Mouse (Mus musculus): ENCODE results near the gene Olfr1106. TPM values are rescaled to one million over a fixed set of nuclear protein-coding genes. Genes with fewer than 3 reads are reported as not detected.

Olfr1106 gene
- not detected in 2 replicates for polyA plus RNA-seq (2015; fragmentation: Nextera tagmentation; extraction: Ambion mirVana)

DNA sequence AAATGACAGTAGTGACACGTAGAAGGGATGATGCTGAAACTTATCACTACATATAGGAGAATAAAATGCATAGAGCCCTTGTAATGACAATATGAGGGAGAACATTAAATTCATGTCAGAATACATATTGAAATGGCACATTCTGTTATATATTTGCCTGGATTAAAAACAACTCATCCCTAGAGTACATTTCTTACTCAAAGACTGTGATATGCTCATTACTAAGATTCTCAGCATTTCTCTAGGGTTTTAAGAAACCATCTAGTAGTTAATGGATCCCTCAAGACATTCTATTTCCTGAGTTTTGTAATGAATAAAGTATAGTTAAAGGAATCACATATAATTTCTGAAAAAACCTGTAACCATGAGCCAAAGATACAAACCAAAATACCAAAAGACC is at the start of gene Olfr1106:
Olfr1106 (minus strand) TSS at position 101 of the 400 bp plus-strand sequence.
- Histone ChIP-seq H3K9me3 (ENCODE audit: control insufficient read depth, low read length) (no peaks in the 10 kb centered on the region), H3K4me2 (ENCODE audit: low read depth, low read length) (no peak within 1 kb of the TSS), H3K36me3 (ENCODE audit: control insufficient read depth, insufficient read depth, low read length) (no peaks in the 10 kb centered on the region), H3K9ac (ENCODE audit: low read depth, low read length) (no peak within 1 kb of the TSS), H3K4me1 (ENCODE audit: control insufficient read depth, insufficient read depth, low read length) (no peaks in the 10 kb centered on the region), H3K27me3 (replicated peaks; ENCODE audit: control insufficient read depth, insufficient read depth, low read length) (no peaks in the 10 kb centered on the region), H3K4me3 (ENCODE audit: low read length) (no peak within 1 kb of the TSS), H3K27ac (ENCODE audit: low read length) (no peak within 1 kb of the TSS)
- 68% methylated on average over 1 of the region's 1 CpGs for WGBS
- no peak for ATAC-seq

DNA sequence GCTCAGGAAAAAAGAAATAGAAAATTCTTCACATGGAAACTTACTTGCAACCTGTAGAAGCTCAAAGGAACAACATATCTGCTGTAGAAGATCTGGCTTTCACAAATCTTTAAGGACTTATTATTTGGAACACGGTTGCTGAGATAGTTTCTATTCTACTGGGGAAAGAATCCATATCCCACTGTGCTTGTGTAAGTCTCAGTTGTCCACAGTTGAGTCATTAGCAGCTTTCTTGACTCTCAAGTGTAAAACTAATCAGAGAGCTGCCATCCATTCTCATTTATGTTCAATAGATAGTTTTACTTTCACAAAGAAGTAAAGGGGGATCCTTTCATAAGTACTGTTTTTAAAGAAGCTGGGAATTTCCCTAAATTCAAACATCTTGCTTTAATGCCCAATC is 43.8 kb upstream of the Olfr1106 start, which contains the start of gene Olfr1109:
Olfr1109 (minus strand) TSS at position 101 of the 400 bp plus-strand sequence.
- Histone ChIP-seq H3K36me3 (ENCODE audit: control insufficient read depth, insufficient read depth, low read length) (no peaks in the 10 kb centered on the region), H3K4me3 (ENCODE audit: low read length) (no peak within 1 kb of the TSS), H3K27me3 (replicated peaks; ENCODE audit: control insufficient read depth, insufficient read depth, low read length) (no peaks in the 10 kb centered on the region), H3K9ac (ENCODE audit: low read depth, low read length) (no peak within 1 kb of the TSS), H3K27ac (ENCODE audit: low read length) (no peak within 1 kb of the TSS), H3K4me1 (ENCODE audit: control insufficient read depth, insufficient read depth, low read length) (no peaks in the 10 kb centered on the region), H3K4me2 (ENCODE audit: low read depth, low read length) (no peak within 1 kb of the TSS), H3K9me3 (ENCODE audit: control insufficient read depth, low read length) (no peaks in the 10 kb centered on the region)
- 65% methylated on average over 1 of the region's 1 CpGs for WGBS
- ATAC-seq: no peak

DNA sequence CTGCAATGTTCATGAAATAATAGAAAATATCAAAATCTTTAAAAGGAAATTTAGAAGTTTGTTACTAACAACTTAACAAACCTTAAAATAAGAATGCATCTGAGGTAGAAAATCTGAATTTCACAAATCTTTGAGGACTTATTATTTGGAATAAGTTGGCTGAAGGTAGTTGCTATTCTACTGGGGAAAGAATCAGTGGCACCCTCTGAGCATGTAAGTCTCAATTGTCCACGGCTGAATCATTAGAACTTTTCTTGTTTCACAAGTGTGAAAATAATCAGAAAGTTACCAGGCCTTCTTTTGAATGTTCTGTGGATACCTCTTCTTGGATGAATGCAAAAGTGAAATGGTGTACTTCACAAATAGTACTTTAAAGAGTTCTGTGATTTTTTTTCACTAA is 23.6 kb upstream of the Olfr1106 start, which contains the start of gene Olfr1107:
Olfr1107 (minus strand) TSS at position 101 of the 400 bp plus-strand sequence.
- no peaks in the 10 kb centered on the region for H3K9me3 ChIP-seq (ENCODE audit: control insufficient read depth, low read length)
- no peaks in the 10 kb centered on the region for H3K36me3 ChIP-seq (ENCODE audit: control insufficient read depth, insufficient read depth, low read length)
- H3K27me3 ChIP-seq (replicated peaks; ENCODE audit: control insufficient read depth, insufficient read depth, low read length): no peaks in the 10 kb centered on the region
- no peak within 1 kb of the TSS for H3K27ac ChIP-seq (ENCODE audit: low read length)
- WGBS: 92% methylated on average over 1 of the region's 1 CpGs
- no peak for ATAC-seq
- no peak within 1 kb of the TSS for H3K4me3 ChIP-seq (ENCODE audit: low read length)
- H3K9ac ChIP-seq (ENCODE audit: low read depth, low read length): no peak within 1 kb of the TSS
- H3K4me1 ChIP-seq (ENCODE audit: control insufficient read depth, insufficient read depth, low read length): no peaks in the 10 kb centered on the region
- H3K4me2 ChIP-seq (ENCODE audit: low read depth, low read length): no peak within 1 kb of the TSS

DNA sequence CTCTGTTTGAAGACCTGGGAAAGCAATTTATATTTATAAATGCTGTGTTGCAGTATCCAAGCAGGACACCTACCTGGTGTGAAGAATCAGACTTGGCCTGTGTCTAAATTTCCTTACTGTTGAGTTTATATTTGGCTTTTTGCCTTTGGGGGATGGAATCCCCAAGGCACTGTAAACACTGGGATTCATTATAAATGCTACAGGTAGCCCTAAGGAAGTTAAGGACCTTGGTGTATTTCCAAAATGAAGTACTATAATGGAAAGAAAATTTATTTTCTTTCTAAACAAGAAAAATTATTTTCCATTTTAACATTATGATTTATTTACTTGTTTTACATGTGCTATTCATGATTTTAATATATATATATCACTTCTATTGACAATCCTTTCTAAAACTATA is 15.6 kb downstream of the Olfr1106 start, which contains the start of gene Olfr1105:
Olfr1105 (minus strand) TSS at position 101 of the 400 bp plus-strand sequence.
- Histone ChIP-seq H3K4me3 (ENCODE audit: low read length) (no peak within 1 kb of the TSS), H3K27ac (ENCODE audit: low read length) (no peak within 1 kb of the TSS), H3K9ac (ENCODE audit: low read depth, low read length) (no peak within 1 kb of the TSS), H3K27me3 (replicated peaks; ENCODE audit: control insufficient read depth, insufficient read depth, low read length) (no peaks in the 10 kb centered on the region), H3K36me3 (ENCODE audit: control insufficient read depth, insufficient read depth, low read length) (no peaks in the 10 kb centered on the region), H3K9me3 (ENCODE audit: control insufficient read depth, low read length) (no peaks in the 10 kb centered on the region), H3K4me2 (ENCODE audit: low read depth, low read length) (no peak within 1 kb of the TSS), H3K4me1 (ENCODE audit: control insufficient read depth, insufficient read depth, low read length) (no peaks in the 10 kb centered on the region)
- no peak for ATAC-seq

DNA sequence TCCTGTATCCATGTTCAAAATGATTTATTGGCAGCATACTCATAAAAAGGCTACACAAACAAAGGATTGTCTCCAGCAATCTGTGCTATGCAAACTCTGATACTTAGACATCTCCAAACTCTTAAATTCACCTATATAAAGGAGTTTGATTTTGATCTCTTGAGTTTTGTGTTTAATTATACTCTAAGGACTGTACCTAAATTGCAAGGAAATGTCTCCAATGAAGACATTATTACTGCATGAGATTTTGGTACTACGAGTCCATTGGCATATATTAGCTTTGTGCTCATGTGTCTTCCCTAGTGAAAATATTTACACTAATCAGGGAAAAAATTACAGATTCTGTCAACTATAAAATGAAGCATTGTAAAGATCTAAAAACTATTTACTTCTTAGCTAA is 25.1 kb downstream of the Olfr1106 start, which contains the start of gene Olfr1104:
Olfr1104 (minus strand) TSS at position 101 of the 400 bp plus-strand sequence.
- 51% methylated on average over 1 of the region's 1 CpGs for WGBS
- no peak for ATAC-seq
- H3K36me3 ChIP-seq (ENCODE audit: control insufficient read depth, insufficient read depth, low read length): no peaks in the 10 kb centered on the region

DNA sequence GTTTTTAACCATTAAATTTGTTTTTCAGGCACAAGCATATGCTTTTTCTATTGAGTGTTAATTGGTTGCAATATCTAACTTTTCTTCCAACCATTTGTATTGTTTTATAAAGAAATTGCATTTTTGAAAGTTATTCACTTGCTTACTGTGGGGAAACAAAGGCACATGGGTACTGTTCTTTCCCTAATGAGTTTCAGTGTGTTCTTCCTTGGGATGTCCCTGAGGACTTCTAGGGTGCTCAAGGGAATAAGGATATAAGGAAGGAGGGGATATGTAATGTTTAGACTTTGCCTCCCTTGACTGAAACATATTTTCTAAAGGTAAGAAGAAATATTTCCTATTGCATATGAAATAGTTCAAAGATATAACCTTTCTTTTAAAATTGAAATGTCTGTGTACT is 54.0 kb downstream of the Olfr1106 start, which contains the start of gene Olfr1102:
Olfr1102 (plus strand) TSS at position 301 of the 400 bp plus-strand sequence.
- H3K27ac ChIP-seq (ENCODE audit: low read length): no peak within 1 kb of the TSS
- H3K27me3 ChIP-seq (replicated peaks; ENCODE audit: control insufficient read depth, insufficient read depth, low read length): no peaks in the 10 kb centered on the region
- no peak within 1 kb of the TSS for H3K9ac ChIP-seq (ENCODE audit: low read depth, low read length)
- no peak within 1 kb of the TSS for H3K4me3 ChIP-seq (ENCODE audit: low read length)
- no peaks in the 10 kb centered on the region for H3K36me3 ChIP-seq (ENCODE audit: control insufficient read depth, insufficient read depth, low read length)
- H3K4me2 ChIP-seq (ENCODE audit: low read depth, low read length): no peak within 1 kb of the TSS
- H3K9me3 ChIP-seq (ENCODE audit: control insufficient read depth, low read length): no peaks in the 10 kb centered on the region
- H3K4me1 ChIP-seq (ENCODE audit: control insufficient read depth, insufficient read depth, low read length): no peaks in the 10 kb centered on the region
- ATAC-seq: no peak

More for the DNA sequence above, 25.1 kb downstream of the Olfr1106 start, which contains the start of gene Olfr1104:
- Histone ChIP-seq H3K27me3 (replicated peaks; ENCODE audit: control insufficient read depth, insufficient read depth, low read length) (no peaks in the 10 kb centered on the region), H3K9me3 (ENCODE audit: control insufficient read depth, low read length) (no peaks in the 10 kb centered on the region), H3K4me1 (ENCODE audit: control insufficient read depth, insufficient read depth, low read length) (no peaks in the 10 kb centered on the region), H3K4me3 (ENCODE audit: low read length) (no peak within 1 kb of the TSS), H3K27ac (ENCODE audit: low read length) (no peak within 1 kb of the TSS), H3K4me2 (ENCODE audit: low read depth, low read length) (no peak within 1 kb of the TSS), H3K9ac (ENCODE audit: low read depth, low read length) (no peak within 1 kb of the TSS)

Other genes starting within 250 kb of the Olfr1106 start
- not detected in 2 replicates for gene Olfr141, start 242.3 kb downstream of the Olfr1106 start, polyA plus RNA-seq (2015; fragmentation: Nextera tagmentation; extraction: Ambion mirVana)
- not detected in 2 replicates for gene Olfr1094, start 227.6 kb downstream of the Olfr1106 start, polyA plus RNA-seq (2015; fragmentation: Nextera tagmentation; extraction: Ambion mirVana)
- not detected in 2 replicates for gene Olfr1095, start 200.6 kb downstream of the Olfr1106 start, polyA plus RNA-seq (2015; fragmentation: Nextera tagmentation; extraction: Ambion mirVana)
- gene Gm13723, start 177.5 kb downstream of the Olfr1106 start, polyA plus RNA-seq (2015; fragmentation: Nextera tagmentation; extraction: Ambion mirVana): not detected in 2 replicates
- gene Olfr1097, start 160.1 kb downstream of the Olfr1106 start, polyA plus RNA-seq (2015; fragmentation: Nextera tagmentation; extraction: Ambion mirVana): not detected in 2 replicates
- not detected in 2 replicates for gene Olfr1098, start 127.7 kb downstream of the Olfr1106 start, polyA plus RNA-seq (2015; fragmentation: Nextera tagmentation; extraction: Ambion mirVana)
- gene Olfr1099, start 91.6 kb downstream of the Olfr1106 start, polyA plus RNA-seq (2015; fragmentation: Nextera tagmentation; extraction: Ambion mirVana): not detected in 2 replicates
- not detected in 2 replicates for gene Olfr1100, start 72.3 kb downstream of the Olfr1106 start, polyA plus RNA-seq (2015; fragmentation: Nextera tagmentation; extraction: Ambion mirVana)
- not detected in 2 replicates for gene Olfr1101, start 61.1 kb downstream of the Olfr1106 start, polyA plus RNA-seq (2015; fragmentation: Nextera tagmentation; extraction: Ambion mirVana)
- not detected in 2 replicates for gene Olfr1102, start 53.9 kb downstream of the Olfr1106 start, polyA plus RNA-seq (2015; fragmentation: Nextera tagmentation; extraction: Ambion mirVana)
- not detected in 2 replicates for gene Olfr1104, start 25.2 kb downstream of the Olfr1106 start, polyA plus RNA-seq (2015; fragmentation: Nextera tagmentation; extraction: Ambion mirVana)
- gene Olfr1105, start 15.7 kb downstream of the Olfr1106 start, polyA plus RNA-seq (2015; fragmentation: Nextera tagmentation; extraction: Ambion mirVana): not detected in 2 replicates
- gene Olfr1107, start 23.5 kb upstream of the Olfr1106 start, polyA plus RNA-seq (2015; fragmentation: Nextera tagmentation; extraction: Ambion mirVana): not detected in 2 replicates
- gene Olfr1109, start 43.7 kb upstream of the Olfr1106 start, polyA plus RNA-seq (2015; fragmentation: Nextera tagmentation; extraction: Ambion mirVana): not detected in 2 replicates
- not detected in 2 replicates for gene Olfr259, start 62.3 kb upstream of the Olfr1106 start, polyA plus RNA-seq (2015; fragmentation: Nextera tagmentation; extraction: Ambion mirVana)
- not detected in 2 replicates for gene Olfr1110, start 88.0 kb upstream of the Olfr1106 start, polyA plus RNA-seq (2015; fragmentation: Nextera tagmentation; extraction: Ambion mirVana)
- gene Olfr1111, start 100.4 kb upstream of the Olfr1106 start, polyA plus RNA-seq (2015; fragmentation: Nextera tagmentation; extraction: Ambion mirVana): not detected in 2 replicates
- gene Olfr1112, start 135.5 kb upstream of the Olfr1106 start, polyA plus RNA-seq (2015; fragmentation: Nextera tagmentation; extraction: Ambion mirVana): not detected in 2 replicates
- not detected in 2 replicates for gene Olfr1113, start 156.7 kb upstream of the Olfr1106 start, polyA plus RNA-seq (2015; fragmentation: Nextera tagmentation; extraction: Ambion mirVana)
- not detected in 2 replicates for gene Olfr1115, start 195.7 kb upstream of the Olfr1106 start, polyA plus RNA-seq (2015; fragmentation: Nextera tagmentation; extraction: Ambion mirVana)
- not detected in 2 replicates for gene Olfr1116, start 215.3 kb upstream of the Olfr1106 start, polyA plus RNA-seq (2015; fragmentation: Nextera tagmentation; extraction: Ambion mirVana)